Mouse (Mus musculus) neural tube, embryonic 11.5 days (tissue): ENCODE results near the gene Esp24. TPM values are rescaled to one million over a fixed set of nuclear protein-coding genes. Genes with fewer than 3 reads are reported as not detected.
A peak's percentile ranks its signal among the peaks of the same experiment; 100 is the strongest.
"Not testable (repeated sequence)": the region's sequence is repeated elsewhere in the genome, so short reads cannot be mapped to it uniquely, and the experiment has no call there.

Experiments
- ATAC-seq: fragments of 200-750 bp; cut with Nextera tagmentation; 2 replicates; pipeline ENCODE4 v1.8.0; 2017; ENCODE audit warnings: moderate number of reproducible peaks, mild to moderate bottlenecking, moderate TSS enrichment, moderate library complexity; ENCODE audit not compliant: insufficient read depth, low FRiP score, low TSS enrichment
- DNase-seq: peaks from one replicate; pipeline ENCODE4 v3.0.0-alpha.2; 2015; ENCODE audit warnings: low spot score
- H3K27ac ChIP-seq: fragments of 300-500 bp; sonication (generic); 2 replicates; pipeline ENCODE4 v1.5.1; 2014; ENCODE audit warnings: low read depth, mild to moderate bottlenecking, low read length
- H3K27me3 ChIP-seq: fragments of 300-500 bp; sonication (generic); 2 replicates; pipeline ENCODE4 v1.6.1; 2014; ENCODE audit warnings: mild to moderate bottlenecking, low read length, mixed read lengths; ENCODE audit not compliant: control insufficient read depth, insufficient read depth
- H3K36me3 ChIP-seq: fragments of 300-500 bp; sonication (generic); 2 replicates; pipeline ENCODE4 v1.6.1; 2014; ENCODE audit warnings: mild to moderate bottlenecking, low read length, moderate library complexity, mixed read lengths; ENCODE audit not compliant: control insufficient read depth, insufficient read depth
- H3K4me1 ChIP-seq: fragments of 300-500 bp; sonication (generic); 2 replicates; pipeline ENCODE4 v1.6.1; 2014; ENCODE audit warnings: low read length, mixed read lengths; ENCODE audit not compliant: control insufficient read depth, insufficient read depth
- H3K4me2 ChIP-seq: fragments of 300-500 bp; sonication (generic); 2 replicates; pipeline ENCODE4 v1.6.1; 2014; ENCODE audit warnings: low read depth, mild to moderate bottlenecking, moderate library complexity
- H3K4me3 ChIP-seq: fragments of 300-500 bp; sonication (generic); 2 replicates; pipeline ENCODE4 v1.5.1; 2014; ENCODE audit warnings: low read depth, low read length
- H3K9ac ChIP-seq: fragments of 300-500 bp; sonication (generic); 2 replicates; pipeline ENCODE4 v1.6.1; 2014; ENCODE audit warnings: mild to moderate bottlenecking, low read length
- H3K9me3 ChIP-seq: fragments of 300-500 bp; sonication (generic); 2 replicates; pipeline ENCODE4 v1.6.1; 2016; ENCODE audit warnings: low read length; ENCODE audit not compliant: control insufficient read depth
- WGBS: fragments of 180-500 bp; shearing (Covaris S2); extraction: QIAGEN DNeasy Blood & Tissue Kit; methylation state at CpG from one replicate; pipeline ENCODE4 v1.1.7; 2014; 5-methylcytosine and 5-hydroxymethylcytosine counted together
- polyA plus RNA-seq: library from polyadenylated mRNA; unstranded; fragments of >200 nt; fragmentation: Nextera tagmentation; extraction: Ambion mirVana; gene quantifications from 2 replicates; pipeline ENCODE4 v1.2.1, GENCODE M21; 2014

The Esp24 gene
- polyA plus RNA-seq: not detected in 2 replicates

- H3K4me3 ChIP-seq, H3K9me3 ChIP-seq, H3K9ac ChIP-seq, H3K4me1 ChIP-seq, H3K36me3 ChIP-seq, DNase-seq, H3K27me3 ChIP-seq, H3K27ac ChIP-seq, ATAC-seq, H3K4me2 ChIP-seq: not testable (repeated sequence)
- 93% methylated on average over 3 of the region's 3 CpGs for WGBS
These were observed at the start of gene Esp24 for GRCm38 (mm10) chr17:39036395-39036794. Esp24 (plus strand) TSS chr17:39036695.

- no peaks in the 10 kb centered on the region for H3K27me3 ChIP-seq
- ATAC-seq (no peak), DNase-seq (no peak)
- WGBS: 88% methylated on average over 1 of the region's 1 CpGs
- H3K9me3 ChIP-seq: no peaks in the 10 kb centered on the region
- no peak overlapping the region for H3K9ac ChIP-seq
- H3K4me2 ChIP-seq: no peak overlapping the region
- H3K4me1 ChIP-seq: no peaks in the 10 kb centered on the region
- no peak overlapping the region for H3K4me3 ChIP-seq
- no peak overlapping the region for H3K27ac ChIP-seq
- no peaks in the 10 kb centered on the region for H3K36me3 ChIP-seq
These were observed 26.6 kb upstream of the Esp24 start for GRCm38 (mm10) chr17:39009846-39010245.

GRCm38 (mm10) chr17:39010675-39011638, 25.5 kb upstream of the Esp24 start:
- Histone ChIP-seq H3K36me3 (no peaks in the 10 kb centered on the region), H3K9ac (no peak overlapping the region), H3K4me1 (no peaks in the 10 kb centered on the region), H3K27ac (no peak overlapping the region), H3K27me3 (no peaks in the 10 kb centered on the region), H3K4me3 (no peak overlapping the region), H3K4me2 (0 out of 2 replicates have a peak overlapping the region, but pooled peaks have one; percentile 9), H3K9me3 (no peaks in the 10 kb centered on the region)
- ATAC-seq (no peak), DNase-seq (no peak)
- 42% methylated on average over 30 of the region's 30 CpGs for WGBS

GRCm38 (mm10) chr17:39017184-39017583, 19.3 kb upstream of the Esp24 start:
- Histone ChIP-seq H3K27me3 (no peaks in the 10 kb centered on the region), H3K4me3 (no peak overlapping the region), H3K9ac (no peak overlapping the region), H3K4me2 (no peak overlapping the region), H3K36me3 (no peaks in the 10 kb centered on the region), H3K27ac (no peak overlapping the region), H3K4me1 (no peaks in the 10 kb centered on the region), H3K9me3 (no peaks in the 10 kb centered on the region)
- ATAC-seq: no peak
- 70% methylated on average over 14 of the region's 14 CpGs for WGBS
- DNase-seq: no peak

- Histone ChIP-seq H3K4me3 (no peak within 1 kb of the TSS), H3K4me1 (no peaks in the 10 kb centered on the region), H3K36me3 (no peaks in the 10 kb centered on the region), H3K9ac (no peak within 1 kb of the TSS), H3K27ac (no peak within 1 kb of the TSS), H3K9me3 (no peaks in the 10 kb centered on the region), H3K27me3 (no peaks in the 10 kb centered on the region), H3K4me2 (no peak within 1 kb of the TSS)
- ATAC-seq (no peak), DNase-seq (no peak)
These were observed 6.7 kb downstream of the Esp24 start, which contains the start of gene Gm21903 for GRCm38 (mm10) chr17:39043241-39043640. Gm21903 (minus strand) TSS chr17:39043341.

GRCm38 (mm10) chr17:39063641-39064040, 27.1 kb downstream of the Esp24 start:
- no peak for ATAC-seq
- H3K27me3 ChIP-seq: no peaks in the 10 kb centered on the region

GRCm38 (mm10) chr17:39076937-39077336, 40.4 kb downstream of the Esp24 start, which contains the start of gene Esp23:
Esp23 (minus strand) TSS chr17:39077037.
- WGBS: 67% methylated on average over 1 of the region's 1 CpGs
- no peak within 1 kb of the TSS for H3K9ac ChIP-seq
- ATAC-seq: no peak
- no peaks in the 10 kb centered on the region for H3K4me1 ChIP-seq
- no peaks in the 10 kb centered on the region for H3K36me3 ChIP-seq
- H3K27ac ChIP-seq: no peak within 1 kb of the TSS
- H3K9me3 ChIP-seq: peaks cover 5% of the 10 kb centered on the region; the same call in 1 of the 2 replicates
- H3K27me3 ChIP-seq: no peaks in the 10 kb centered on the region
- no peak within 1 kb of the TSS for H3K4me3 ChIP-seq
- H3K4me2 ChIP-seq: no peak within 1 kb of the TSS
- no peak for DNase-seq

More at GRCm38 (mm10) chr17:39063641-39064040, 27.1 kb downstream of the Esp24 start:
- H3K36me3 ChIP-seq: no peaks in the 10 kb centered on the region
- H3K27ac ChIP-seq: no peak overlapping the region
- H3K4me2 ChIP-seq: no peak overlapping the region
- no peak overlapping the region for H3K9ac ChIP-seq
- no peak overlapping the region for H3K4me3 ChIP-seq
- peaks cover 3% of the 10 kb centered on the region for H3K9me3 ChIP-seq
- no peak for DNase-seq
- H3K4me1 ChIP-seq: no peaks in the 10 kb centered on the region
